Mouse (Mus musculus): ENCODE data around the gene Senp6. TPM values are rescaled to one million over a fixed set of nuclear protein-coding genes. Genes with fewer than 3 reads are reported as not detected.
A peak's percentile ranks its signal among the peaks of the same experiment; 100 is the strongest.

Senp6 gene
- polyA plus RNA-seq, 1 experiment = 66.5 TPM

GRCm38 (mm10) chr9:80176696-80177478 is 110.2 kb downstream of the Senp6 start:
- peak; percentile 36 for DNase-seq (ENCODE audit: low read depth)
- TF ChIP-seq POLR2A (IDR thresholded peaks at IDR 0.05; ENCODE audit: borderline replicate concordance, extremely low read depth, insufficient read depth, insufficient read length, poor library complexity, severe bottlenecking) = no peak
- no peak for TF ChIP-seq CTCF (IDR thresholded peaks at IDR 0.05; ENCODE audit: borderline replicate concordance, extremely low read depth, insufficient read depth, insufficient read length)

- TF ChIP-seq POLR2A (IDR thresholded peaks at IDR 0.05; ENCODE audit: borderline replicate concordance, extremely low read depth, insufficient read depth, insufficient read length, poor library complexity, severe bottlenecking) (no peak), CTCF (IDR thresholded peaks at IDR 0.05; ENCODE audit: borderline replicate concordance, extremely low read depth, insufficient read depth, insufficient read length) (no peak)
- peak; percentile 56 for DNase-seq (ENCODE audit: low read depth)
Measured at GRCm38 (mm10) chr9:80178670-80179069, 112.0 kb downstream of the Senp6 start.

GRCm38 (mm10) chr9:80179688-80180087 is 113.0 kb downstream of the Senp6 start:
- TF ChIP-seq CTCF (IDR thresholded peaks at IDR 0.05; ENCODE audit: borderline replicate concordance, extremely low read depth, insufficient read depth, insufficient read length) (no peak), POLR2A (IDR thresholded peaks at IDR 0.05; ENCODE audit: borderline replicate concordance, extremely low read depth, insufficient read depth, insufficient read length, poor library complexity, severe bottlenecking) (no peak)
- no peak for DNase-seq (ENCODE audit: low read depth)

- DNase-seq (ENCODE audit: low read depth) = no peak
- TF ChIP-seq CTCF (IDR thresholded peaks at IDR 0.05; ENCODE audit: borderline replicate concordance, extremely low read depth, insufficient read depth, insufficient read length) = no peak
- no peak for TF ChIP-seq POLR2A (IDR thresholded peaks at IDR 0.05; ENCODE audit: borderline replicate concordance, extremely low read depth, insufficient read depth, insufficient read length, poor library complexity, severe bottlenecking)
Measured at GRCm38 (mm10) chr9:80180771-80181170, 114.1 kb downstream of the Senp6 start.

- TF ChIP-seq CTCF (IDR thresholded peaks at IDR 0.05; ENCODE audit: borderline replicate concordance, extremely low read depth, insufficient read depth, insufficient read length) = no peak
- no peak for TF ChIP-seq POLR2A (IDR thresholded peaks at IDR 0.05; ENCODE audit: borderline replicate concordance, extremely low read depth, insufficient read depth, insufficient read length, poor library complexity, severe bottlenecking)
Measured at GRCm38 (mm10) chr9:80181692-80182091, 115.0 kb downstream of the Senp6 start.

GRCm38 (mm10) chr9:80184138-80184537 is 117.4 kb downstream of the Senp6 start:
- TF ChIP-seq POLR2A (IDR thresholded peaks at IDR 0.05; ENCODE audit: borderline replicate concordance, extremely low read depth, insufficient read depth, insufficient read length, poor library complexity, severe bottlenecking) (no peak), CTCF (IDR thresholded peaks at IDR 0.05; ENCODE audit: borderline replicate concordance, extremely low read depth, insufficient read depth, insufficient read length) (no peak)
- DNase-seq (ENCODE audit: low read depth) = peak; percentile 75

More at GRCm38 (mm10) chr9:80181692-80182091, 115.0 kb downstream of the Senp6 start:
- DNase-seq (ENCODE audit: low read depth) = no peak

GRCm38 (mm10) chr9:80185737-80186136 is 119.0 kb downstream of the Senp6 start:
- no peak for TF ChIP-seq POLR2A (IDR thresholded peaks at IDR 0.05; ENCODE audit: borderline replicate concordance, extremely low read depth, insufficient read depth, insufficient read length, poor library complexity, severe bottlenecking)
- TF ChIP-seq CTCF (IDR thresholded peaks at IDR 0.05; ENCODE audit: borderline replicate concordance, extremely low read depth, insufficient read depth, insufficient read length) = no peak
- no peak for DNase-seq (ENCODE audit: low read depth)

GRCm38 (mm10) chr9:80186693-80187092 is 120.0 kb downstream of the Senp6 start:
- no peak for DNase-seq (ENCODE audit: low read depth)
- TF ChIP-seq CTCF (IDR thresholded peaks at IDR 0.05; ENCODE audit: borderline replicate concordance, extremely low read depth, insufficient read depth, insufficient read length) (no peak), POLR2A (IDR thresholded peaks at IDR 0.05; ENCODE audit: borderline replicate concordance, extremely low read depth, insufficient read depth, insufficient read length, poor library complexity, severe bottlenecking) (no peak)

- TF ChIP-seq CTCF (IDR thresholded peaks at IDR 0.05; ENCODE audit: borderline replicate concordance, extremely low read depth, insufficient read depth, insufficient read length) = no peak
- no peak for TF ChIP-seq POLR2A (IDR thresholded peaks at IDR 0.05; ENCODE audit: borderline replicate concordance, extremely low read depth, insufficient read depth, insufficient read length, poor library complexity, severe bottlenecking)
Measured at GRCm38 (mm10) chr9:80188324-80188893, 121.7 kb downstream of the Senp6 start.

GRCm38 (mm10) chr9:80191240-80191639 is 124.5 kb downstream of the Senp6 start:
- no peak for DNase-seq (ENCODE audit: low read depth)
- no peak for TF ChIP-seq POLR2A (IDR thresholded peaks at IDR 0.05; ENCODE audit: borderline replicate concordance, extremely low read depth, insufficient read depth, insufficient read length, poor library complexity, severe bottlenecking)
- no peak for TF ChIP-seq CTCF (IDR thresholded peaks at IDR 0.05; ENCODE audit: borderline replicate concordance, extremely low read depth, insufficient read depth, insufficient read length)

More at GRCm38 (mm10) chr9:80188324-80188893, 121.7 kb downstream of the Senp6 start:
- peak; percentile 82 for DNase-seq (ENCODE audit: low read depth)

- no peak for DNase-seq (ENCODE audit: low read depth)
- TF ChIP-seq CTCF (IDR thresholded peaks at IDR 0.05; ENCODE audit: borderline replicate concordance, extremely low read depth, insufficient read depth, insufficient read length) = no peak
- TF ChIP-seq POLR2A (IDR thresholded peaks at IDR 0.05; ENCODE audit: borderline replicate concordance, extremely low read depth, insufficient read depth, insufficient read length, poor library complexity, severe bottlenecking) = no peak
Measured at GRCm38 (mm10) chr9:80192324-80192723, 125.6 kb downstream of the Senp6 start.

Measured in brain, embryonic 14.5 days (tissue).